Mouse (Mus musculus): Measurements from ENCODE around the gene Abca7. TPM values are rescaled to one million over a fixed set of nuclear protein-coding genes. Genes with fewer than 3 reads are reported as not detected.

The Abca7 gene
- 14.0 and 17.3 TPM in 2 replicates for polyA plus RNA-seq (2012; rRNA removed)

GRCm38 (mm10) chr10:79996272-79997033 is at the start of gene Abca7:
Gene Abca7 (plus strand): TSS chr10:79996494.

GRCm38 (mm10) chr10:79959847-79960601 is 36.3 kb upstream of the Abca7 start, which contains the start of gene Wdr18:
Gene Wdr18 (plus strand): TSS chr10:79960152.

GRCm38 (mm10) chr10:79970415-79971182 is 25.7 kb upstream of the Abca7 start, which contains the start of gene Grin3b:
Gene Grin3b (plus strand): TSS chr10:79970715.

GRCm38 (mm10) chr10:79984195-79984816 is 12.0 kb upstream of the Abca7 start, which contains the start of gene Tmem259:
Gene Tmem259 (minus strand): TSS chr10:79984330.

GRCm38 (mm10) chr10:79988506-79989271 is 7.6 kb upstream of the Abca7 start, which contains the start of gene Cnn2:
Gene Cnn2 (plus strand): TSS chr10:79988584.

GRCm38 (mm10) chr10:80016511-80016910 is 20.2 kb downstream of the Abca7 start, which contains the start of gene Arhgap45:
Gene Arhgap45 (plus strand): TSS chr10:80016653.

GRCm38 (mm10) chr10:80039559-80039979 is 43.3 kb downstream of the Abca7 start, which contains the start of gene Polr2e:
Gene Polr2e (minus strand): TSS chr10:80039795.

GRCm38 (mm10) chr10:80047041-80047565 is 50.8 kb downstream of the Abca7 start, which contains the start of gene Gpx4:
Gene Gpx4 (plus strand): TSS chr10:80047166.

Other genes starting within 250 kb of the Abca7 start
- 31.4 and 34.4 TPM in 2 replicates for gene Polrmt, start 249.9 kb upstream of the Abca7 start, polyA plus RNA-seq (2012; rRNA removed)
- gene Fgf22, start 241.4 kb upstream of the Abca7 start, polyA plus RNA-seq (2012; rRNA removed): 1.4 and 3.3 TPM in 2 replicates
- 95.5 and 175 TPM in 2 replicates for gene Rnf126, start 229.5 kb upstream of the Abca7 start, polyA plus RNA-seq (2012; rRNA removed)
- 20.3 and 35.5 TPM in 2 replicates for gene Fstl3, start 219.2 kb upstream of the Abca7 start, polyA plus RNA-seq (2012; rRNA removed)
- 0.06 TPM in 1 of 2 replicates, not detected in the other for gene Prss57, start 205.5 kb upstream of the Abca7 start, polyA plus RNA-seq (2012; rRNA removed)
- 22.1 and 34.0 TPM in 2 replicates for gene Palm, start 202.9 kb upstream of the Abca7 start, polyA plus RNA-seq (2012; rRNA removed)
- gene Misp, start 175.5 kb upstream of the Abca7 start, polyA plus RNA-seq (2012; rRNA removed): 27.0 and 27.4 TPM in 2 replicates
- gene Ptbp1, start 142.1 kb upstream of the Abca7 start, polyA plus RNA-seq (2012; rRNA removed): 94.3 and 115 TPM in 2 replicates
- 0.53 and 0.74 TPM in 2 replicates for gene Prtn3, start 122.0 kb upstream of the Abca7 start, polyA plus RNA-seq (2012; rRNA removed)
- gene Plppr3, start 121.9 kb upstream of the Abca7 start, polyA plus RNA-seq (2012; rRNA removed): 1.6 and 2.0 TPM in 2 replicates
- 0.06 TPM in 1 of 2 replicates, not detected in the other for gene Elane, start 110.2 kb upstream of the Abca7 start, polyA plus RNA-seq (2012; rRNA removed)
- gene Cfd, start 105.6 kb upstream of the Abca7 start, polyA plus RNA-seq (2012; rRNA removed): 72.2 and 178 TPM in 2 replicates
- 32.6 and 42.6 TPM in 2 replicates for gene Med16, start 87.6 kb upstream of the Abca7 start, polyA plus RNA-seq (2012; rRNA removed)
- not detected in 2 replicates for gene Gm26602, start 85.6 kb upstream of the Abca7 start, polyA plus RNA-seq (2012; rRNA removed)
- 7.4 and 9.7 TPM in 2 replicates for gene Kiss1r, start 79.5 kb upstream of the Abca7 start, polyA plus RNA-seq (2012; rRNA removed)
- 255 and 260 TPM in 2 replicates for gene R3hdm4, start 75.3 kb upstream of the Abca7 start, polyA plus RNA-seq (2012; rRNA removed)
- 7.4 and 10.0 TPM in 2 replicates for gene Arid3a, start 69.5 kb upstream of the Abca7 start, polyA plus RNA-seq (2012; rRNA removed)
- gene Wdr18, start 36.3 kb upstream of the Abca7 start, polyA plus RNA-seq (2012; rRNA removed): 24.7 and 30.0 TPM in 2 replicates
- gene Grin3b, start 25.8 kb upstream of the Abca7 start, polyA plus RNA-seq (2012; rRNA removed): 0.12 TPM in 1 of 2 replicates, not detected in the other
- 256 and 400 TPM in 2 replicates for gene Tmem259, start 12.2 kb upstream of the Abca7 start, polyA plus RNA-seq (2012; rRNA removed)
- 68.4 and 74.9 TPM in 2 replicates for gene Cnn2, start 7.9 kb upstream of the Abca7 start, polyA plus RNA-seq (2012; rRNA removed)
- 6.0 and 9.1 TPM in 2 replicates for gene Arhgap45, start 20.2 kb downstream of the Abca7 start, polyA plus RNA-seq (2012; rRNA removed)
- 51.4 and 57.1 TPM in 2 replicates for gene Polr2e, start 43.3 kb downstream of the Abca7 start, polyA plus RNA-seq (2012; rRNA removed)
- 404 and 629 TPM in 2 replicates for gene Gpx4, start 50.7 kb downstream of the Abca7 start, polyA plus RNA-seq (2012; rRNA removed)
- gene Sbno2, start 109.1 kb downstream of the Abca7 start, polyA plus RNA-seq (2012; rRNA removed): 25.7 and 25.9 TPM in 2 replicates
- gene Stk11, start 119.3 kb downstream of the Abca7 start, polyA plus RNA-seq (2012; rRNA removed): 89.6 and 104 TPM in 2 replicates
- 2,554 and 5,321 TPM in 2 replicates for gene Atp5d, start 142.1 kb downstream of the Abca7 start, polyA plus RNA-seq (2012; rRNA removed)
- gene Cbarp, start 144.3 kb downstream of the Abca7 start, polyA plus RNA-seq (2012; rRNA removed): 18.7 and 25.0 TPM in 2 replicates
- 112 and 128 TPM in 2 replicates for gene Midn, start 151.8 kb downstream of the Abca7 start, polyA plus RNA-seq (2012; rRNA removed)
- gene Cirbp, start 169.5 kb downstream of the Abca7 start, polyA plus RNA-seq (2012; rRNA removed): 45.7 and 52.7 TPM in 2 replicates
- gene 1600002K03Rik, start 176.4 kb downstream of the Abca7 start, polyA plus RNA-seq (2012; rRNA removed): 10.9 TPM in 2 replicates
- 4.5 and 6.8 TPM in 2 replicates for gene Efna2, start 183.0 kb downstream of the Abca7 start, polyA plus RNA-seq (2012; rRNA removed)
- 11.7 and 16.0 TPM in 2 replicates for gene Mum1, start 229.9 kb downstream of the Abca7 start, polyA plus RNA-seq (2012; rRNA removed)